Mouse (Mus musculus): ENCODE data around the gene Ppp1r2.

DNA sequence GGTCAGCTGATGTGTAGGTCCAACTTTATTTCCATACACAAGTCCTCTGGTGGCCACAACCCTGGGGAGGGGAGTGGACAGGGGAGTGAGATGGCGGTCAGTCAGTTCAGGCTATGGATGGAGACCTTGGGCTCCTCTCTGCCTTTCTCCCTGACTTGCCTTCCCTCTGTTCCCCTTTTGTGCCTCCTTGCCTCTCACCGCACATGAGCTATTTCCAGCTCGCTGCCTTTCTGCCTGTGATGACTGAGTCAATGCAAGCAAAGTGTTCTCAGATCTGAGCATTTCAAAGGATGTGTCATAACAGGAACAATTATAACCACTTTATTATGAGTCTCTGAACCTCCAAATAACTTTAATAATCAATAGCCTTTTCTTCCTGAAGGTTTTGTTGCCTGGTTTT, 37.2 kb upstream of the Ppp1r2 start:
- TF ChIP-seq CTCF (IDR thresholded peaks at IDR 0.05; ENCODE audit: control insufficient read depth, insufficient read depth, insufficient replicate concordance, low read depth, low read length), result no peak
- TF ChIP-seq POLR2A (IDR thresholded peaks at IDR 0.05; ENCODE audit: control insufficient read depth, low read depth, low read length), result no peak
